Mouse (Mus musculus): ENCODE measurements at regions not wholly inside any gene's neighbourhood (a gene's known extent, or its start where the extent isn't known, plus 50 kb on each side); places are given as distances from the start of the nearest gene placed in this dataset.

- DNase-seq: no peak
These were observed 140.7 kb downstream of the Rnd3 start for GRCm38 (mm10) chr2:51008251-51008533.

- no peak for DNase-seq
These were observed 141.3 kb downstream of the Rnd3 start for GRCm38 (mm10) chr2:51007409-51008250.

- no peak for DNase-seq
These were observed 142.1 kb downstream of the Rnd3 start for GRCm38 (mm10) chr2:51006818-51007217.

DNA sequence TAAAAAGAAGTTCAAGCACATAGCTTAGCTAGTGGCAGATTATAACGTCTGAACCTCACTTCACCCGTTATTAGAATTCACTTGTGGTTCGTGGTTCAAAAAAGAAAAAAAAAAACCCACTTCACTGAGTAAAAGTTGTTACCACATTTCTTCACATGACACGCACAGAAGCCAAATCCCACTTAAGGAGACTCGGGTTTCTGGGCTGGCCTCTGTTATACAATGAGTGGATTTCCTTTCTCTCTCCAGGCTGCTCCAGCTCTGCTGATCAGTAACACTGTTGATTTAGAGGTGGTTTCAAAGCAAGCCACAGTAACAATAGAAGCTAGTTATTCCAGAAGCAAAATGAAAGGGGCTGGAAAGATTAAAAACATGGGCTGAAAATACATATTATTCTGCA, 147.4 kb downstream of the Rnd3 start:
- DNase-seq: no peak

GRCm38 (mm10) chr2:50983883-50984410, 165.0 kb downstream of the Rnd3 start:
- peak; percentile 14 to 21 for DNase-seq

- no peak for DNase-seq
These were observed 166.3 kb downstream of the Rnd3 start for GRCm38 (mm10) chr2:50982571-50982970.

DNA sequence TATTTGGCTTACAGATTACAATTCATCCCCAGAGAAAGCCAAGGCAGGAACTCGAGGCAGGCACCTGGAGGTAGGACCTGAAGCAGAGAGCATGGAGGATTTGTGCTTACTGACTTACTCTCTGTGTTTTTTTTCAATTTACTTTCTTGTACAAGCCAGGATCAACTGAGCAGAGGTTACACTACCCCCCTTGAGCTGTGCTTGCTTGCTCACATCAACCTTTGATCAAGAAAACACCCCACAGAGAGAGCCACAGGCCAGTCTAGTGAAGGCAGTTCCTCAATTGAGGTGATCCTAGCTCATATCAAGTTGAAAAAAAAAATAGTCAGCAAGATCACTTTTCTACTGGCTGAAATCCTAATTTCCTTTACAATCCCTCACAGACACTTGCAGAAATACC, 170.6 kb downstream of the Rnd3 start:
- DNase-seq: peak; percentile 25 to 46

- no peak for DNase-seq
These were observed 177.6 kb downstream of the Rnd3 start for GRCm38 (mm10) chr2:50971131-50971825.

DNA sequence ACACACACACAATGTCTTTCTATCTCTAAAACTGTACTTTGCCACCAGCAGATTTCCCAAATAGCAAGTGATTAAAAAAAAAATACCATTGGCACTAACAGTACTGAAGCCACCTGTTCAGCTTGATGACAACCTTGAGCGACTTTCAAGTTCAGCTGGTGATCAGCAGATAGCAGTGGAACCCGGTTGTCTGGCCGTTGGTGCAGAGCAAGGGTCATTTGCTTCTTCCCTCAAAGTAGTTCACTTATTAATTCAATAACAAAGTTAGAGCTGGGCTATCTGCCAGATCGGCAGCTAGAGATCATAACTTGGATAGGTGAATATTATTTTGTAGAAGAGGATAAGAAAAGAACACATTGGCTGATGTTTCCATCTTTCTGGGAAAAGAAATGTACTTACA, 180.5 kb downstream of the Rnd3 start:
- peak; percentile 22 to 53 for DNase-seq

- no peak for DNase-seq
These were observed 181.1 kb downstream of the Rnd3 start for GRCm38 (mm10) chr2:50967826-50968225.

- no peak for DNase-seq
These were observed 181.8 kb downstream of the Rnd3 start for GRCm38 (mm10) chr2:50967133-50967532.

GRCm38 (mm10) chr2:50965485-50966017, 183.4 kb downstream of the Rnd3 start:
- DNase-seq: no peak

DNA sequence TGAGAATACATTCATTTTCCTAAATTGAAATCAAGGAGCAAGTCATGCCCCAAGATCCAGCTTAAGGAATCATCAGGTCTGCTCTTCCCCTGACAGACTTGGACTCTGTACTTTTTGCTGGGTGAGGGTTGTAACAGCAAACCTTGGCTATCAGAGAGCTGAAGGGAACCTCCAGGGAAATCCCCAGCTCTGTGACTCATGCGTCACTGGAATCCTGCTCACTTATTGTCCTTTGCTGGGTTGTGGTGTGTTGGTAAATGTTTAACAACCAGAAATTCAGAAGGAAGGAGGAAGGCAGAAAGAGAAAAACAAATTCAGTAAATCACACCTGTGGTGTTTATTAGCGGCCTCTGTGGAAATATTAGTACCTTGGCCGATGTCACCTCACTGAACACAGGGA, 184.8 kb downstream of the Rnd3 start:
- peak; percentile 33 to 59 for DNase-seq

DNA sequence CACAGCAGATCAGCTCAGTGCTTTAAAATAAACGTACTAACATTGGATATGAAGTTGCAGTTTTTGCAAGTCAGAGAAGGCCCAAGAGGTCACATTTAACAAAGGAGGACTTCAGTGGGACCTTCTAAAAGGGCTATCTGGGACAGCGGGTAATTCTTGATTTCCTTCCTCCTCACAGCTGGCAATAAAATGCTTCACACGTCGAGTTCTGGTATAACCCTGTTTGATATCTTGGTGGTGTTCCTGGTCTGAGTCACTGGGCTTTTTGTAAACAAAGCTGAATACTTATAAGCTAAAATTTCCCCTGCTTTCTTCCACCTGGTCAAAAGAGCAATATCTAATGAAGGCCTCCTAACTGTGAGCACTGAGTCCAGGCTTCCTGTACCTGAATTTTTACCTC, 187.9 kb downstream of the Rnd3 start:
- DNase-seq: no peak

DNA sequence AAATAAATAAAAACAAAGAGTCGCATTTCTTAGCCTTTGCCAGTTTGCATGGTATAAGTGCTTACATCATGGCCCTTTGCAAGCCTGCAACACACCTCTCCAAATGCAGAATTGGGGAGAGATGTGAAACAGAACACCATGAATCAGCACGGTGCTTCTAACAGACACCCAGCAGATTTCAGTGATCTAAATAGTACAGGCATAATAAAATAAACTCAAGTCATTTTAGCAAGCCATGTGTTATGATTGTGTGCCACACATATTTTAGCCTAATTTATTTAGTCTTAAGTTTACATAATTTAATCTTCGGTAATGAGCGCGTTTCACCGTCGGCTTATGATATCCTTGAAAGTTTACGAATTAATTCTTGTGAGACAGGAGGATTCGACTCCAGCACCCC, 189.6 kb downstream of the Rnd3 start:
- no peak for DNase-seq

- no peak for DNase-seq
These were observed 194.4 kb downstream of the Rnd3 start for GRCm38 (mm10) chr2:50954361-50955066.

DNA sequence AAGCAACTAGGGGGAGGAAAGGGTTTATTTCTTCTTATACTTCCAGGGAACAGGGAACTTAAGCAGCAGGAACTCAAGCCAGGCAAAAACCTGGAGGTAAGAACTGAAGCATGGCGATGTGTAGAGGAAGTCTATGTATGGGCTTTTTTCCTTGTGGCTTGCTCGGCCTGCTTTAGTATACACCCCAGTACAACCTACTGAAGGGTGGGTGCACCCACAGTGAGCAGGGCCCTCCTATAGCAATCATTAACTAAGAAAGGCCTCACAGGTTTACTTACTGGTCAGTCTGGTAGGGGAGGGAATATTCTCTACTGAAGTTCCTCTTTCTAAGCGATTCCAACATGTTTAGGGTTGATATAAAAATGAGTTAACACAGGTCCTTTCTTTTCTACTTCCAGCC, 197.9 kb downstream of the Rnd3 start:
- DNase-seq: no peak

DNA sequence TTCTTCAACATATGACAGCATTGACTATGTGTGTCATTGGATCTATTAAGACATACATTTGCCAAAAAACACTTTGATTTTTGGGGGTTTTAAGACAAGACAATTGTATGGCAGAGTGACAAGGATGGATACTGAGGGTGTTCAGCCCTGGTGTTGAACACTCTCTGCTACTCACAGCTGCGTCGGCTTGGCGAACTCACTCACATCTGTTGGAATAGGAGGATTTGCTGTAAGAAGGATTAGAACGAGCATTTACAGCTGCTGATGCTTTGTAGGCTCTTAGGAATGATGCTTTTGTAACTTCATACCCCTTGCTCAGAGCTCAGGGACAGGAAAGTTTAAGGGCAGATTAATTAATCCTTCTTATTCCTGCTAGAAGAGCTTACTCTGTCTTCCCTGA, 199.2 kb downstream of the Rnd3 start:
- DNase-seq: no peak

GRCm38 (mm10) chr2:50945526-50945925, 203.4 kb downstream of the Rnd3 start:
- no peak for DNase-seq

DNA sequence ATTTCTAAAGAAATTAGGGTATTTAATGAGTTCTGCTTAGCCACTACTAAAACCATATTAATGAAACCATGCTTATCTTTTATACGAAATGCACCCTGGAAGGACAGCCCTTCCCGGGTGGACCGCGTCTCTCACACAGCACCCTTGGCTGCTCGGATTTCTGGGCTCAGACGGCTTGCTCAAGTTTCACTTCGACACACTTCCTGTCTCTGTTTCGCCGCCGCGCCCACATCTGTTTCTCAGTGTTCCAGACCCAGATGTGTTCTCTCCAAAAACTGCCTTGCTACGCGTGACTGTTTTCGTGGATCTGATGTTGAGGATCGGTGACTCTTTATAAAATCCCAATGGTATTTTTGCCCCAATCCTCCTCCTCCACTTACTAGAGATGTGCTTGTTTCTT, 205.7 kb downstream of the Rnd3 start:
- no peak for DNase-seq

GRCm38 (mm10) chr2:50942741-50943140, 206.2 kb downstream of the Rnd3 start:
- no peak for DNase-seq

GRCm38 (mm10) chr2:50932936-50933335, 216.0 kb downstream of the Rnd3 start:
- no peak for DNase-seq

DNA sequence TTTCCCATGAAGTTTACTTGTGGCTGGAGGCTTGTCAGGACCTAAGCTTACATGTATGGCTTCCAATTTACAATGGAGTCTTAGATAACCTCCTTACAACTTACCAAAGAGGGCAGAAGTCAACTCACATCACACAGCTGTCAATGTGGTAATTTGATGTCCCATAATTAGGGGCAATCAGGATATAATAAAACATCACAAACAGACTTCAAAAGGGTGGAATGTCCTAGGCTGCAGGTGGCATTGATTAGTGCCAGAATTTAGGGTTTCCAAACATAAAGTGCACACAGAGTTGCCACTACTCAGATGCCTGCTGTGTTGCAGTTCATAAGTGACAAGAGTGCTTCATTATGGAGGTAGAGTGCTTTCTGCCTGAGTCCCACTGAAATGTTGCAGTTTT, 227.9 kb downstream of the Rnd3 start:
- DNase-seq: no peak

All from kidney, adult 8-10 months (tissue).